Mouse (Mus musculus) lung, postnatal 0 days (tissue): ENCODE data around the gene Tmem117.

Source experiments
- CTCF ChIP-seq: IDR thresholded peaks from 2 replicates; pipeline ENCODE4 v1.5.1; 2016; ENCODE audit warnings: antibody characterized with exemption, mild to moderate bottlenecking
- EP300 ChIP-seq: IDR thresholded peaks from 2 replicates; pipeline ENCODE4 v1.6.1; 2016; ENCODE audit warnings: antibody characterized with exemption, mild to moderate bottlenecking, control low read depth

DNA sequence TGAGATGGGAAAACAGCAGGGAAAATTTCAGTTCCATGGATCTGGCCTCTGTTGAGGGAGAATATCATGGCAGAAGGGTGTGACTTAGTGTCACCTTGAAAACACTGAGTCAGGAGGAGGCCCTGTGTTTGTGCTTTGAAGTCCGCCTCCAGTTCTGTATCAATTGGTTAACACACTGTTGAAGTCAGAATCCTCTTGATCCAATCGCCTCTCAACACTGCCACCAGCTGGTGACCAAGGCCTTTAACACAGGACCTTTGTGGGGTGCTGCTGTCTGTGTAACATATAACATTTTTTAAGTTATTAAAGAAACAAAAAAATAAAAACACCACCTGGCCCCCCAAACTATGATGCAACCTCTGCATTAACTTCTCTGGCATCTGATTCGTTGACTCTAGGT, 27.7 kb upstream of the Tmem117 start:
- TF ChIP-seq CTCF (peak; percentile 75), EP300 (no peak)
